8 mouse cellular contexts compared by ENCODE assay signal in genomic region chr3:157232723-157233122, GRCm38 (mm10).
DNase-seq lines count a peak whose midpoint lies in the region; ATAC-seq and TF ChIP-seq lines count a peak whose summit lies in the region.

No protein-coding gene starts in this region.

- no peak overlapping the region for H3K4me2 ChIP-seq in kidney, embryonic 15.5 days

- H3K4me1 ChIP-seq in lung, adult 2 months (ENCODE audit: control insufficient read depth, insufficient read depth, low read length): no peaks in the 10 kb centered on the region
- H3K4me1 ChIP-seq in embryonic fibroblast, embryonic 13.5 days (ENCODE audit: control insufficient read depth, insufficient read depth, low read length): no peaks in the 10 kb centered on the region
- 0 out of 2 replicates have a peak, but pooled peaks cover 2% of the 10 kb centered on the region for H3K4me1 ChIP-seq in kidney, embryonic 15.5 days

- H3K4me3 ChIP-seq in lung, adult 2 months (replicated peaks; ENCODE audit: extremely low read depth, low read depth, low read length): no peak overlapping the region
- no peak overlapping the region for H3K4me3 ChIP-seq in embryonic fibroblast, embryonic 13.5 days (ENCODE audit: insufficient read depth, low read length)
- no peak overlapping the region for H3K4me3 ChIP-seq in kidney, embryonic 15.5 days (replicated peaks)

- WGBS in lung, adult 2 months: 24% methylated on average over 5 of the region's 5 CpGs
- WGBS in kidney, embryonic 15.5 days: 30% methylated on average over 5 of the region's 5 CpGs

- DNase-seq in lung, adult 2 months: no peak
- DNase-seq in lung, postnatal 25 days (ENCODE audit: low spot score): no peak
- peak; percentile 84 for DNase-seq in brain, embryonic 14.5 days (ENCODE audit: low read depth)
- DNase-seq in thymus, adult 18-20 months: no peak

- no peaks in the 10 kb centered on the region for H3K36me3 ChIP-seq in kidney, embryonic 15.5 days

- TF ChIP-seq CTCF in lung, adult 2 months (IDR thresholded peaks at IDR 0.05; ENCODE audit: insufficient read depth, low read length): 0 out of 2 replicates have a peak, but pooled peaks have one; percentile 17
- peak; percentile 67; the same call in 1 of the 2 replicates for TF ChIP-seq CTCF in brain, embryonic 14.5 days (IDR thresholded peaks at IDR 0.05; ENCODE audit: borderline replicate concordance, extremely low read depth, insufficient read depth, insufficient read length)
- peak; percentile 39; the same call in 1 of the 2 replicates for TF ChIP-seq CTCF in embryonic fibroblast, embryonic 13.5 days (IDR thresholded peaks at IDR 0.05; ENCODE audit: borderline replicate concordance, insufficient read depth, low read length)

- no peak for TF ChIP-seq POLR2A in lung, adult 2 months (IDR thresholded peaks at IDR 0.05; ENCODE audit: borderline replicate concordance, extremely low read depth, low read depth, low read length)
- TF ChIP-seq POLR2A in brain, embryonic 14.5 days (IDR thresholded peaks at IDR 0.05; ENCODE audit: borderline replicate concordance, extremely low read depth, insufficient read depth, insufficient read length, poor library complexity, severe bottlenecking): no peak
- TF ChIP-seq POLR2A in embryonic fibroblast, embryonic 13.5 days (IDR thresholded peaks at IDR 0.05; ENCODE audit: low read depth, low read length): no peak

- H3K9me3 ChIP-seq in kidney, embryonic 15.5 days (replicated peaks): no peaks in the 10 kb centered on the region

- ATAC-seq in kidney, embryonic 15.5 days (replicated peaks; ENCODE audit: low FRiP score): 0 out of 2 replicates have a peak, but pooled peaks have one; percentile 36
- ATAC-seq in megakaryocyte progenitor cell, adult 5-6 weeks (replicated peaks; ENCODE audit: poor library complexity): peak; percentile 79
- no peak for ATAC-seq in erythroid progenitor cell, adult 5-6 weeks (replicated peaks; ENCODE audit: low FRiP score, poor library complexity, severe bottlenecking)

- no peak overlapping the region for H3K27ac ChIP-seq in embryonic fibroblast, embryonic 13.5 days (ENCODE audit: insufficient read depth, low read length)
- no peak overlapping the region for H3K27ac ChIP-seq in kidney, embryonic 15.5 days

- H3K9ac ChIP-seq in kidney, embryonic 15.5 days: no peak overlapping the region

- no peaks in the 10 kb centered on the region for H3K27me3 ChIP-seq in kidney, embryonic 15.5 days

Comparison
In these comparisons a context has a peak if more than half of its experiments do, and no peak if none do; other contexts are left out.
1. CTCF ChIP-seq: peak in every context shown above with its lines; median percentile 67 in brain, embryonic 14.5 days; 39 in embryonic fibroblast, embryonic 13.5 days; 17 in lung, adult 2 months.